Mouse (Mus musculus) thymus, postnatal 14 days (tissue): ENCODE measurements around the gene Nanog.
"Not testable (repeated sequence)": the region's sequence is repeated elsewhere in the genome, so short reads cannot be mapped to it uniquely, and the experiment has no call there.

ENCODE experiments used
- DNase-seq: peaks from one replicate; pipeline ENCODE4 v3.0.0; 2021

The Nanog gene

GRCm38 (mm10) chr6:122707036-122707800, at the start of gene Nanog:
TSS of gene Nanog (plus strand) at chr6:122707489.
- no peak for DNase-seq

DNA sequence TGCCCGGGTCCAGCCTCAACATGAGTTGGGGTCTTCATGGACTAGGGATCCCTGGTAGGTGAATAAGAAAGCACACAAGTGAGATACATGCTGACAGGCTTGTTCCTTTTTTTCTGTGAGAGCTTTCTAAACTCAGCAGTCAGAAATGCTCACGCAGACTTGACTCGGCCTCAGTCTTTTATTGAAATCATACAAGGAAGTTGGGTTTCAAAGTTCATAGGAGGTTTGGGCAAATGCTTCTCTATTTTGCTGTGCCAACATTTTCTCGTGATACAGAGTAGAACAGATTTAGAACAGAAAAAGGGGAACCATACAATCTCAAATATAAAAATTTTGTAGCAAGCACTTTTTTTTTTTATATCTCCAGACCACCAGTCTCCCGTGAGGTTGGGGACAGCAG, 49.7 kb upstream of the Nanog start:
- DNase-seq = no peak

- no peak for DNase-seq
Measured at GRCm38 (mm10) chr6:122659567-122659966, 47.7 kb upstream of the Nanog start.

- peak; percentile 42 for DNase-seq
Measured at GRCm38 (mm10) chr6:122660601-122661379, 46.5 kb upstream of the Nanog start.

- DNase-seq = no peak
Measured at GRCm38 (mm10) chr6:122662551-122663264, 44.6 kb upstream of the Nanog start.

- no peak for DNase-seq
Measured at GRCm38 (mm10) chr6:122663596-122664206, 43.6 kb upstream of the Nanog start.

DNA sequence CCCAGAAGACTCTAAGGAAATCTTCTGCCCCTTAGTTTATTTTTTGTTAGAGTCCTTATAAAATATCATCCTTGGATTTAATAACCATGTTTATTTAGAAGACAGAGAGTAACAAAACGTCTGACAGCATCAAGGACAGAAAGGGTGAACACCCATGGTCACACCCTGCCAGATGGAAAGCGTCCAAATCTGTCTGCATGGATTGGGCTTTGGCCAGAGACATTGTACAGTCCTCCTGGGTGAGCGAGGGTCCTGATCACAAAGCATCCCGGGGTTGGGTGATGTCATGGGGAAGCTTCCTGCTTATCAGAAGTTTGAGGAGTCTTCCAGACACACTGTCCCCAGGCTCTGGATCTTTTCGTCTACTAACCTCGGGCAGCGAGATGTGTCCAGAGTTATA, 41.4 kb upstream of the Nanog start:
- DNase-seq = no peak

DNA sequence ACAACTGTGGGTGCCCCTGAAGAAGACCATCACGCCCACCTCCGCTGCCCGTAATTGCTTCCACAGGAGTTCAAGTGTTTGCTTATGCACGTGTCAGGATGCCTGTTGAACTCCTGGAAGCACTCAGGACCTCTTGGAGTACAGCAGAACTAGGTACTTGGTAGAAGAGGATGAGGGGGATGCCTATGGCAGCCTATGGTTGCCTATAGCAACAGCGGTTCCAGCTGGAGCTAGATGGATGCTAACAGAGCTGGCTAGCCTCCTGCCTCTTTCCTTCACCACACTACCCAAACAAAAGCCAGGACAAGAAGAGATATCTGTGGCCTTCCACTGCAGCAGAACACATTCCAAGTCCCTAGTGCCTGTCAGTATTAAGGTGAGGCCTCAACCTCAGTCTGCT, 39.6 kb upstream of the Nanog start:
- DNase-seq = no peak

- DNase-seq = no peak
Measured at GRCm38 (mm10) chr6:122668823-122669222, 38.5 kb upstream of the Nanog start.

DNA sequence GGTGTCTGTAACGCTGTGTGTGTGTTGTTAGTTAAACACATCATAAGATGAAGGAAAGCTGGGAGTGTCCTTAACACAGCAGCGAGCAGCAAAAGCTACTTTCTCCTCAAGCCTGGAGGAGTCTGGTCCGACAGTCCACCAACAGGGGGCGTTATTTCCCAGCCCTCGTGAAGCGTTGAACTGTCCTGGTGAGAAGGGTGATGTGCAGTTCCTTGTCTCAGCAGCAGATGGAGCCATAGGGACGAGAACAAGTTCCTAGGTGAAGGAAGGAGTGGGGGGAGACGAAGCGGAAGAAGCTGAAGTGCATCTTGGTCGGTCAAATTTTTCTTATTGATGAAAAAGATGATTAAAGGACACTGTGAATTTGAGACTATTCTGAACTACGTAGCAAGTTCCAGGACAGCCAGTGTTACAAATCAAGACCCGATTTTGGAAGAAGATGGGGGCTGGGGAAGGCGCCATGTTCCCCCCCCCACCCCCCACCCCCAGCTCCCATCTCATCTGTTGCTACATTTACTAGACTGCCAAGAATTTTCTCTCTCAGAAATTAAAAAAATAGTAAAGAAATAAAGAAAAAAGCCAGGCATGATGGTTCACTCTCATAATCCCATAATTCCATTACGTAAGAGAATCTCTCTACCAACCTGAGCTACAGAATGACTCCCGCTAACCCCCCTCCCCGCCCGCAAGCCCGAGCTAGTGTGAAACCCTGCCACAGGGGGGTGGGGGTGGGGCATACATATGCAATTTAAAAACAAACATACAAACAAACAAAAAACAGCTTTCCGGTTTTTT, 37.7 kb upstream of the Nanog start:
- peak; percentile 94 for DNase-seq

DNA sequence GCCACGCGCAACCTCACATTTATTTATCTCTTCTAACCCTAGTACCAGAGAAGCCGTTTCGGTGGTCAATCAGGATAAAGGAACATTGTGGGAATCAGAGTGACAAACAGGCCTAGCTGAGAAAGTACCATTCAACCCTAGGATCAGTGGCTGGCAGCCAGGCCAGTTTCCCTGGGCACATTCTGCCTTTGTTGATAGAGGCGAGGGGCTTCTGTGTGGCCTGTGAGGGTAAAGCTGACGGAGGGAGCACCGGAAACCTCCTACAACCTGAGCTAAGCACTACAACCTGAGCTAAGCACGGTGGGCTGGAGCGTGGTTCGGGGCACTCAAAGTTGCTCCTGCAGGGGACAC, 37.1 kb upstream of the Nanog start:
- DNase-seq = no peak

DNA sequence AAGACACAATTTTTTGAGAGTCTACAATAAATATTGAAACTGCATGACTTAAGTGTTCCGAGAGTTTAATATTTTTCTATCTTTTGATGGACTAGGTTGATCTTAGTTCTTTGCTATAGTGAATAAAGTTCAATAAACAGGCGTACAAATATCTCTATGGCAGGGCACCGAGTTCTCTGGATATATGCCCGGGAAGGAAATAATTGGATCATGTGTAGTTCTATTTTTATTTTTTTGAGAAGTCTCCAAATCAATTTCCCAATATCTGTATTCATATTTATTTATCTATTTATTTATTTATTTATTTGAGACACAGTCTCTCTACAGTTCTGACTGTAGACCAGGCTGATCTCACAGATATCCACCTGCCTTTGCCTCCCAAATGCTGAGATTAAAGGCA, 36.4 kb upstream of the Nanog start:
- no peak for DNase-seq

DNA sequence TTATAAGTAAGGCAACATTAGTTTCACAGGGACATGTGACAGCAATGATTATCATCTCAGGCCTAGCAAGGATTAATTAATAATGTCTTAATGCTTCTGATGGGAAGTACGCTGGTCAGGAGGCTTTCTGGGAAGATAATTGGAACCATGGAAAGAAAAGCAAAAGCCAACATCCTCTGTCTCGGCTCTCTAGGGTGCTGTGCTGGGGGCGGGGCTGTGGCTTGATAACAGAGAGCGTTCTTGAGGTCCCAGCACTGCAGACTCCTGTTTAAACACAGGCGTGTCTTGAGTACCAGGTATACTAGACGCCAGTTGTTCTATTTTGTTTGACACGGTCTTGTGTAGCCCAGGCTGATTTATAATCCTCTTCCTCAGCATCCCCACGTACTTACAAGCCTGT, 34.5 kb upstream of the Nanog start:
- no peak for DNase-seq

DNA sequence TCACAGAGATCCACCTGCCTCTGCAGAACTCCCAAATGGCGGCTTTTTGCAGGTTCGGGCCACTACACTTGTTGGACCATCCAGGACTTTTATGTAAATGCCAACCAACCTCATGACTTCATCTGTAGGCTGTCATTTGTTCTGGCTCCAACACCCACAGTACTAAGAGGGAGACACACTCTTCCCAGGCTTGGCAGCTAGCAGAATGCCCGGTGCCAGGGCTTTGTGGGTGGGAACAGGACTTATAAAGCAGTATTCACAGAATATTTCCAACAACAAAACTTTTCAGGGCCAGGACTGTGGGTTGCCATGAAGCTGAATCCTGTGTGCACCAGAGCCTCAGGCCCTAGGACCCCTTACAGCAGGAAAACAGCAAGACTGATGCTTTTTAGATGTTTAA, 24.6 kb upstream of the Nanog start:
- no peak for DNase-seq

DNA sequence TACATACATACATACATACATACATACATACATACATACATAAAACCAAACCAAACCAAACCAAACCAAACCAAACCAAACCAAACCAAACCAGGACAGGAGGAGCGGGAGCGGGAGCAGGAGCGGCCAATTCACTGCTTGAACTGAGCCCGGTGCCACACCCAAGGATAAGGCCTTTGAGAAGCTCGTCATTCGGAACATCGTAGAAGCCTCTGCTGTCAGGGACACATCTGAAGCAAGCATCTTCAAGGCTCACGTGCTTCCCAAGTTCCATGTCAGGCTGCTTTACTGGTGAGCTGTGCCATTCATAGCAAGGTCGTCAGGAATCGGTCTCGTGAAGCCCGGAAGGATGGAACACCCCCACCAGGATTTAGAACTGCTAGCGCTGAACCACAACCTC, 20.6 kb upstream of the Nanog start:
- no peak for DNase-seq

- no peak for DNase-seq
Measured at GRCm38 (mm10) chr6:122689411-122690055, 17.8 kb upstream of the Nanog start.

- DNase-seq = no peak
Measured at GRCm38 (mm10) chr6:122690082-122690481, 17.2 kb upstream of the Nanog start.

- no peak for DNase-seq
Measured at GRCm38 (mm10) chr6:122695398-122695797, 11.9 kb upstream of the Nanog start.

DNA sequence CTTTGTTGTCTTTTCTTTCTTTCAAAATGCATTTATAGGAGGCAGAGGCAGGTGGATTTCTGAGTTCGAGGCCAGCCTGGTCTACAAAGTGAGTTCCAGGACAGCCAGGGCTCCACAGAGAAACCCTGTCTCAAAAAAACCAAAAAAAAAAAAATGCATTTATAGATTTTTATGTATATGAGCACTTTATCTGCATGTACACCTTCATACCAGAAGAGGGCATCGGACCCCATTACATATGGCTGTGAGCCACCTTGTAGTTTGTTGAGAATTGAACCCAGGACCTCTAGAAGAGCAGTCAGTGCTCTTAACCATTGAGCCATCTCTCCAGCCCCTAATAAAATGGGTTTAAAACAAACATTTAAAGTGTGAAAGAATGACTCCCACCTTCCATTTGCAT, 7.7 kb upstream of the Nanog start:
- DNase-seq = not testable (repeated sequence)

GRCm38 (mm10) chr6:122701816-122702215, 5.5 kb upstream of the Nanog start:
- no peak for DNase-seq

DNA sequence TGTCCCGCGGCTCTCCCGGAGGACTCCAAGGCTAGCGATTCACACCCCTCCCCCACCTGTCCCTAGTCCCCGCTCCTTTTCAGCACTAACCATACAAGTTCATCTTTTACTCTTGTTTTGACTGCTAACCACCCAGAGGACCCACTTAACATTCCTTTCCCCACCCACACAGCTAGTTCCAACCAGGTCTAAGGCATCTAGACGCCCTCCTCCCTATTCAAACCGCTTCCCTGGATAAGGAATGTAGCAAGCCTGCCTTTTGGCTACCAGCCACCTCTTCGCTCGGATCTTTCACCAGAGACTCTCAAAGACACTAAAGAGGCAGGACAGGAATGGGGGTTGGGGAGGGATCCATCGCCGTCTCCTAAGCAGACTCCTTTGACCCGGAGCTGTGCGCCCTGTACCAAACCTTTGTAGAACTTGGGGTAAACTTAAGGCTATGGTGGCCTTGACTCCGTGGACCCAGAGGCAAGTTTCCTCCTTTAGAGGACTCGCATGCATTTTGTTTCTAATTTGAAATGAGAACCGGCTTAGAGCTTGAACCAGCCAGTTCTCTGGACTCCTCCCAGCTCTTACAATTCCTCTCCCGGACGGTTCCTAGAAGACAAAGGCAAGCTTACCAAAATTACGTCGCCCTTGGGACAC, 4.7 kb upstream of the Nanog start:
- no peak for DNase-seq

GRCm38 (mm10) chr6:122703251-122703650, 4.0 kb upstream of the Nanog start:
- no peak for DNase-seq
